Mouse (Mus musculus) kidney, adult 2 months (tissue): Measurements from ENCODE around the gene Gna15.

Source experiments
- CTCF ChIP-seq: fragments of 200-500 bp; conservative IDR thresholded peaks from 2 replicates; pipeline ENCODE4 v1.5.1; 2011; ENCODE audit warnings: low read depth, mild to moderate bottlenecking, control low read depth, low read length, moderate library complexity, mixed read lengths; ENCODE audit not compliant: insufficient read depth, insufficient read length
- POLR2A ChIP-seq: fragments of 200-500 bp; IDR thresholded peaks from one replicate; pipeline ENCODE4 v1.6.1; 2011; ENCODE audit warnings: low read depth, low read length, control low read depth

DNA sequence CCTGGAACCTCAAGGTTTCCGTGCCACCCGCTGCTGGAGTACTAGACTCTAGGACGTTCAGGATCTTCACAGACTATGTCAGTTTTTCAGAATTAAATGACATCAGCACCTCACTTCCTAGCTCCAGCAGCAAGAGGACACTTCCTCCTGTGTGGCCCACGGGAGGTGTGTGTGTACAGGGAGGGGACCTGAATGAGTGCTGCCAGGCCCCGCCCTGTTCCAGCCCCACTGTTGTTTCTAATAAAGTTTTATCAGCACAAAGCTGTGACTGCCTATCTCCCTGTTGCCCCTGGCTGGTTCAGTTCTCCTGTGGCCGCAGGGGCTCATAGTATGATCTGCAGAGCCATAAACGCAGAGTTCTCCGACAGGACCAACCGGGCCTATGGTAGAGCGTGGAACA lies 49.6 kb downstream of the Gna15 start:
- no peak for TF ChIP-seq CTCF
- TF ChIP-seq POLR2A, result no peak
